Mouse (Mus musculus) liver, embryonic 15.5 days (tissue): ENCODE results near the gene Arhgef33. TPM values are rescaled to one million over a fixed set of nuclear protein-coding genes. Genes with fewer than 3 reads are reported as not detected.

Experiments used
- polyA plus RNA-seq: library from polyadenylated mRNA; unstranded; fragments of >200 nt; fragmentation: Nextera tagmentation; extraction: Ambion mirVana; gene quantifications from 2 replicates; pipeline ENCODE4 v1.2.1, GENCODE M21; 2015

The Arhgef33 gene
- polyA plus RNA-seq, 1 experiment from 2014 or later, result not detected

Other genes with a start within 250 kb of the Arhgef33 start
- gene Hnrnpll, start 245.1 kb upstream of the Arhgef33 start, polyA plus RNA-seq, result 21.8 and 22.7 TPM in 2 replicates
- 31.9 and 35.9 TPM in 2 replicates for gene Galm, start 179.9 kb upstream of the Arhgef33 start, polyA plus RNA-seq
- gene Srsf7, start 100.1 kb upstream of the Arhgef33 start, polyA plus RNA-seq, result 199 and 220 TPM in 2 replicates
- not detected in 2 replicates for gene Ttc39d, start 99.9 kb upstream of the Arhgef33 start, polyA plus RNA-seq
- gene Gemin6, start 83.0 kb upstream of the Arhgef33 start, polyA plus RNA-seq, result 25.6 and 28.9 TPM in 2 replicates
- gene Morn2, start 17.2 kb upstream of the Arhgef33 start, polyA plus RNA-seq, result 7.0 and 7.6 TPM in 2 replicates
- gene Dhx57, start 16.9 kb upstream of the Arhgef33 start, polyA plus RNA-seq, result 3.9 and 4.1 TPM in 2 replicates
- gene Gm10190, start 66.1 kb downstream of the Arhgef33 start, polyA plus RNA-seq, result not detected in 2 replicates
- 1.1 and 1.2 TPM in 2 replicates for gene Sos1, start 173.0 kb downstream of the Arhgef33 start, polyA plus RNA-seq